Mouse (Mus musculus): ENCODE data around the gene Gm28919. TPM values are rescaled to one million over a fixed set of nuclear protein-coding genes. Genes with fewer than 3 reads are reported as not detected.
"Not testable (repeated sequence)": the region's sequence is repeated elsewhere in the genome, so short reads cannot be mapped to it uniquely, and the experiment has no call there.

Gm28919 gene
- not detected in 2 replicates for total RNA-seq (2021)
- long read RNA-seq, experiment 1 = 0 reads
- long read RNA-seq, experiment 2 = 0 reads

DNA sequence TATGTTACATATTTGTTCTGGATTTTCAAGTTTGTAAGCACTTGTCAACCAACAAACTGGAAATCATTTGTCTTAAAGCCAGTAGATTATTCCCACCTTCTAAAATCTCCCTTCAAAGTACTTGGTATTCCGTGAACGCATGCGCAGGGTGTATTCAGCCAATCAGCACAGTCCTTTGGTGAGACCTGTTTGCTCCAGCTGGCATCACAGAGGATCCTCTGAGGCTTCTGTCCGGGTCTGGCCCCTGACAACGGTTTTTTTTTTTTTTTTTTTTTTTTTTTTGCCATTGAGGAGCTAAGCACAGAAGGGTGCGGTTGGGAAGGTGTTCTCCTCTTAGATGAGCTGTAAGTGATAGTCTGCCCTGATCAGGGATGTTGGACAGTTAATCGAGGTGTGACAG, at the start of gene Gm28919:
TSS of gene Gm28919 (plus strand) at position 301 of the 400 bp plus-strand sequence.
- not testable (repeated sequence) for DNase-seq

Other genes starting within 250 kb of the Gm28919 start
- gene Gm21719, start 99.3 kb downstream of the Gm28919 start, total RNA-seq (2021) = not detected in 2 replicates

All from adrenal gland, postnatal 14 days (tissue).